Mouse (Mus musculus): ENCODE measurements around the gene Pabpc6.

Gene Pabpc6

GRCm38 (mm10) chr17:9669283-9669905 lies at the start of gene Pabpc6:
Pabpc6 (minus strand) TSS chr17:9669717.
- DNase-seq (ENCODE audit: low read depth, low spot score): no peak

DNA sequence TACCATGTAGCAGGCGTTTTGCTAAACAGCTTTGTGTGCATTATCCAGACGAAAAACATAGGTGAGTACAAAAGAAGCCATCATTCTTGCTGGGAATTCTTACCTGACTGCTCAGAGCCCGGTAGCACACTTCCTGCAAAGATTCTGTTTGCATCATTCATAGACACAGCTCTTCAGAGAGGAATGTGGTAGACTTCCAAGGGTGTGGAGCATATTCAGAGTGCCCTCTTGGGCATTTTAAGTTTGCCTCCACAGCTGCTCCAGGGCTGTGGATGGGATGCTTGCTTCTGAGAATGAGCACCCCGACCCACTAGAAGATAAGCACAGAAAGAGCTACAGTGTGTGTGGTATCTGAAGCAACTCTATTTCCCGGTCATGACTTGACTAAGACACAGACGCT lies 41.4 kb upstream of the Pabpc6 start:
- no peak for DNase-seq (ENCODE audit: low read depth, low spot score)

GRCm38 (mm10) chr17:9708888-9709287 lies 39.4 kb upstream of the Pabpc6 start:
- DNase-seq (ENCODE audit: low read depth, low spot score): no peak

DNA sequence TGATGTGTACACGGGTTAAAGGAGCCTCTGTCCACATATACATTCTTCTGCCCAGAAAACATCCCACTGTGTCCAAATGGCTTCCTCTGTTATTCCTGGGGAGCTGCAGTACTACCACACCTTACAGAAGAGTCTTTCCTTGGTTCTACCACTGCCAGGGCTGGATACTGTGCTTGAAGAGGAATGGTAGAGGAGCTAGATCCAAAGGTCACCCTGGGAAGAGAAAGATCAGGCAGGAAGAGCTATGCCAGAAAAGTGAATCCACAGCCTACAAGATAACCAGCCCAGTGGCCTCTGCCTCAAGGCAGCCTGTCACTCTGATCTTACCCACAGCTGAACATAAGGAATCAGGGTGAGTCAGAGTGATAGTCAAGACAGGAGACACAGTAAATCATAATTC lies 37.8 kb upstream of the Pabpc6 start:
- no peak for DNase-seq (ENCODE audit: low read depth, low spot score)

- DNase-seq (ENCODE audit: low read depth, low spot score): no peak
Observed at GRCm38 (mm10) chr17:9697763-9698162, 28.2 kb upstream of the Pabpc6 start.

DNA sequence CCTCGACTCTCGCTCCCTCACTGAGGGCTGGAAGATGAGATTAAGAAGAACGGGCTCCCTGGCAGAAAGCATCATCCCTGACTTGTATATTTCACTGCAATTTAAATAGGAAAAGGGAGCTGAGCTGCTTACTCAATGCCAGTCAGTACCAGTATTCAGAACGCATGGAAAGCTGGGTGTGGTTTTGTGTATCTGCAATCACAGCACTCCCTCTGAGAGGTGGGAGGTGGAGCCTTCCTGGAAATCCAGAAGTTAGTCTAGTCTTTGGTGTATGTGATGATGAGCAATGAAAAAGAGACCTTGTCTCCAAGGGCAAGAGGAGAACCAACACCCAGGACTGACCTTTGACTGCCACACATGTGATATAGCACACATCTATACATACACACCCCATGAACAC lies 21.7 kb upstream of the Pabpc6 start:
- DNase-seq (ENCODE audit: low read depth, low spot score): no peak

DNA sequence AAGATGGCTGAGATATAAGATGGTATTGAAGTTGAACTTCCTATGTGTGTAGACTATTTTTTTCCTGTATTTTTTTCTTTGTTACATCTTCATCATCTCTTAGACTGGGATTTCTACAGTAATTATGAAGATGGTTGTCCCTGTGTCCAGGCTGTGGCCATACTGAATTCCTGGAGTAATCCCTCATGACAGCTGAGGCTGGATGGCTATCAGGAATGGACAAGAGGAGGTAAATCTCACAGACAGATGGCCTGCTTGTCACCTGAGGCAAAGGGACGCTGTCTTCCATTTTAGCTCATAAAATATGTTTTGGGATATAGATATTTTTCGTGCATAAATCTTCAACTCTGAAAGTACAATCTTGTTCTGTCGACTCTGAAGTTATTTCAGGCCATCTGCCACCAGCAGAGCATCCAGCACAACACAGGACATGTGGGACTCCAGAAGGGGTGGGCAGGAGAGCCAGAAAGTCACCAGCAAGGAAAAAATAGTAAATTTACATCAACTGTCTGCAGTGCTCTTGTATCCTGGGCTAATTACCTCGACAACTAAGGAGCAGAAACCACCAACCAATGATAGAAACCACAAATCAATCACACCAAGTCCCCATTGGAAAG lies 14.1 kb upstream of the Pabpc6 start:
- no peak for DNase-seq (ENCODE audit: low read depth, low spot score)

GRCm38 (mm10) chr17:9680741-9681140 lies 11.2 kb upstream of the Pabpc6 start:
- DNase-seq (ENCODE audit: low read depth, low spot score): no peak

GRCm38 (mm10) chr17:9675175-9675789 lies 5.8 kb upstream of the Pabpc6 start:
- DNase-seq (ENCODE audit: low read depth, low spot score): no peak

DNA sequence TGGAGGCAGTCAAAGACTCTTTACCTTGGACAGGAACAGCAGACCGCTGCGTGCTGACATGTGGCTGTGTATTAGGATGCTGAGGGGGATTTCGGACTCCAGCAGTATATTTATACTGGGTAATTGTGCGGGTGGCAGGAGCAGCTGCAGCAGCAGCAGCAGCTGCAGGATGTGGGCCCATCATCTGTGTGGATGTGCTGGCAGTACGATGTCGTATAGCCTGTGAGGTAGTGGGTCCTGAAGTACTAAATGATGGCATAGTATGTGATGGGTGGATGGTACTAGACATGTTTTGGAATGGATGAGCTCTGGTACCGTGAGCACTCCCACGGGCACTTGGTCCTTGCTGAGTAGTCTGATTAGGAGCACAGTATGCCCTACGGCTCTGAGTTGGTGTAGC lies 1.6 kb downstream of the Pabpc6 start:
- no peak for DNase-seq (ENCODE audit: low read depth, low spot score)

DNA sequence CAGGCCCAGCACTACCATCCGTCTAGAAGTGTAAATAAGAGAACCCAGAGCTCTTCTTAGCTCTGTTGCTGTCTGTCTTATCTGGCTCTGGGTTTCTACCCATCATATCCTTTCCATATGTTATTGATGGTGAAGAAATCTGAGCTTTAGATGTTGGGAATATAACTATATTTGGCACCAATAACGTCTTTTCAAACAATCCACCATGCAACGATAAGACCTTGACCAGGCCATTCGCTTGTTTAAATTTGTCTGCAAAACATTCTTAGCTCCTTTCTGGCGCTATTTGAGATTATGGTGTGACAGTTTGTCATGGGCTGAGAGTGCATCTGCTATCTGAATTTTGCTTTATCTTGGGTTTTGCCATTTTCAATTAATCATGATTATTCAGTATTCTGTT lies 10.9 kb downstream of the Pabpc6 start:
- DNase-seq (ENCODE audit: low read depth, low spot score): no peak

DNA sequence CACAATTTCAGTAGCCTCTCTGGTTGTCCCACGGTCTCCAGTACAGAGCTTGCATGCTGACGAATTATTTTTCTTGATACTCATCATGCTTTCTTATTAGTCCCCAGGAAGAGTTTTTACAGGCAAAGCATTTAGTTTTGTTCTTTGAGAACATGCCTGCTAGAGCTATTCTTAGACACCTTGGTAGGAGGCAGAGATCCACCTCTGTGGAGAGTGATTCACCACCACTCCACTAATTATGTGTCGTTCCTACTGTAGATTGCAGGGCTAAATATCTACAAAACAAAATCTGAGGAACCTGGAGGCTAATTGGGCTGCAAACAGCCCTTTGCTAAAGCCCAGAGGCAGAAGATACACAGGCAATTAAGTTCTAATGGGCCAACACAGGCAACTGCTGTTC lies 15.4 kb downstream of the Pabpc6 start:
- no peak for DNase-seq (ENCODE audit: low read depth, low spot score)

GRCm38 (mm10) chr17:9647644-9648043 lies 21.9 kb downstream of the Pabpc6 start:
- DNase-seq (ENCODE audit: low read depth, low spot score): no peak

DNA sequence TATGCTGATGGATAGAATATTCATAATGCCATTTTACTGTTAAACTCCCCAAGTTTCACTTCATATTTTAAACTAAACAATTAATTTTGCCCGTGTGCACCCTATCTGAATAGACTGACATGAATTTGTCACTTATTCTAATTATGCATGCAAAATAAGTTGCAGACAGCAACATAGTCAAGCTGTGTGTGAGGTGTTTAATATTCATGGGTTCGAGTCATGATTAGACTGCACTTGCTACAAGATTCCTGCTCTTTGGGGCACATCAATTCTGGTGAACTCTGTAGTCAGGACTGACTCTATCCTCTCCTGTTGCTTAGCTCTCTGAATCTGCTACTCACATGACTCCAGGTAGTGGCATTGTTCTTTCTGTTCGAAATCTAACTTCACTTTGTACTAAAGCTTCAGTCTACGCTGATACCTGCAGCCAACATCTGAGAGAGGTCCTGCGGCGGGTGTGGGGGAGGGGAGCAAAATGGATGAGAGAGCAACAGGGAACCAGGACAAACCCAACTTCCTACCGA lies 25.8 kb downstream of the Pabpc6 start:
- no peak for DNase-seq (ENCODE audit: low read depth, low spot score)

DNA sequence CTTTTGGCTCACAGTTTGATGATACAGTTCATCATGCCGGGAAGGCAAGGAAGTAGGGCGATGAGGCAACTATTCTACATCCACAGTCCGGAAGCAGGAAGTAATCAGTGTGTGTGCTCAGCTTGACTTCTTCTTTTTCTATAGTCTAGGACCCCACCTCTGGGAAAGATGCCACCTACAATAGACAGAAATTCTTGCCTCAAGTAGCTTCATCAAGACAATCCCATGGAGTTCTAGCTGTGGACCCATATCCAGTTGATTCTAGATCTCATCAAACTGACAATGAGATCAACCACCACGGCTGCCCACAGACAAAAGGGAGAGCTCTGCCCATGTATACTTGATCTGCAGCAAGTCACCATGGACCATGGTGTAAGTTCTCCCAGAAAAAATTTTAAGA lies 32.5 kb downstream of the Pabpc6 start:
- DNase-seq (ENCODE audit: low read depth, low spot score): no peak

GRCm38 (mm10) chr17:9632579-9633252 lies 36.8 kb downstream of the Pabpc6 start:
- no peak for DNase-seq (ENCODE audit: low read depth, low spot score)

- no peak for DNase-seq (ENCODE audit: low read depth, low spot score)
Observed at GRCm38 (mm10) chr17:9632140-9632539, 37.4 kb downstream of the Pabpc6 start.

DNA sequence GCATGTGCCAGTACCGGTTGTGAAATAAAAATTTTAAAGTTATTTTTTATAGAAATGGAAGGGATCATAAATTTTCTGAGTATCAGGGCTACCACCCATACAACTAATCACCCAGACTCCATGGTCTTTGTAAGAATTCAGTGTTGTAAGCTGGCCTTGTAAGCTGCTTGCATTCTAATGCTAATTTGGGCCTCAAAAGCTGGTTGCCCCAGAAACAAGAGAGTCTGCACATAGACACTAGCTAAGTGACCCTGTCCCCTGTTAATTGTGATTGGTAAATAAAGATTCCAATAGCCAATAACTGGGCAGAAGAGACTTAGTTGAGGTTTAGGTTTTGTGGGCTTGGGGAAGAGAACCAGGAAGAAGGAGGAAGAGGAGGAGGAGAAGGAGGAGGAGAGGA lies 38.4 kb downstream of the Pabpc6 start:
- DNase-seq (ENCODE audit: low read depth, low spot score): peak; percentile 8

GRCm38 (mm10) chr17:9627011-9627410 lies 42.5 kb downstream of the Pabpc6 start:
- no peak for DNase-seq (ENCODE audit: low read depth, low spot score)

Data from embryo, embryonic 11.5 days (tissue).